Mouse (Mus musculus) right cerebral cortex, adult 2 months (tissue): ENCODE measurements at regions not wholly inside any gene's neighbourhood (a gene's known extent, or its start where the extent isn't known, plus 50 kb on each side); places are given as distances from the start of the nearest gene placed in this dataset.

Experiments used
- DNase-seq, 2 experiments: peaks; one replicate each; pipeline ENCODE4 v3.0.0; 2021 to 2022; ENCODE audit warnings: low spot score in 2 of 2

DNA sequence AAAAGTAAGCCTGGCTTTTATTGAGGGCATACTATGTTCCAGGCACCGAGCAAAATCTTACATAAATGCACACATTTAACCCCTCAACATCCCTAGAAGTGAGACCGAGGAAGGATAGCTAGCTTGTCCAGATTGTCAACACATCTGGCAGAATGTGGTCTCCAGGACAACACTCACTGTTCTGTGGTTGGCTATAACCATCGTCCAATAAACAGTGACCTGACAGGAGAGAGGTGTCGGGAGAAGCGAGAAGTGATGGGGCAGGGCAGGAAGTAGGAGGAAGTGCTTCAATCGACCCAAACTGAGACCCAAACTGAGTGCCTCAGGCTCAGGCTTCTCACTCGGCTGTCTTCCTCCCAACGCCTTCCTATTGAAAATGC, 70.8 kb upstream of the Picalm start:
- DNase-seq = no peak

DNA sequence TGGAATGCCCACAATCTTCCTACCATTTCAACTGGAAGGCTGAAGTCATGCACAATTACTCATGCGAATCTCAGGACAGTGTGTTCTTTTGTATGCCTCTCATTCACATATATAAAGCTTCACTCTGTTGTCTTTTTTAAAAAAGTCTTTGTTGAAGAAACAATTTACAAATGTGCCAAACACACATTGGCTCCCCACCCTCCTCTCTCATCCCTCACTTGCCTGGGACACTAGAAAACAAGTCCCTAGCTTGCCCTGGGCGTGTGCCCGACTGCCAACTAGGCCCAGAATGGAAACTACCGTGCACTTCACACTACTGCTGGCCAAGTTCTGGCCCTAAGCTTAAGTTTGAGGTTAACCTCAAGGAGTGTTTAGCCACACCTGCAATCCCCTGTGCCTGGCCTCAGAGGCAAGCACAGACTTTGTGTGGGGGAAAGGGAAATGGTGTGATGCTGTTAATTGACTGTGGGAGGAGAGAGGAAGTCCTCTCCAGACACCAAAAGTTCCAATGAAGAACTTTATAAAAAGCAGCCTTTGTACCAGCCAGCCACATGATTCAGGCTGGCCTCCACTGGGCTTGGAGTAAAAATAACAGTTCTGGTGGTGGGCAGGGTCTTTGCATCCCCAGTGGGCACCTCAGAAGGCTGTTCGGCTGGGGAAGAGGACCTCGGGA, 70.2 kb upstream of the Picalm start:
- DNase-seq = peak in 1 of 2 experiments; percentile 53

- no peak for DNase-seq
Measured at GRCm38 (mm10) chr7:90060343-90061175, 69.5 kb upstream of the Picalm start.

GRCm38 (mm10) chr7:90061701-90062100, 68.3 kb upstream of the Picalm start:
- DNase-seq = no peak

- DNase-seq = no peak
Measured at GRCm38 (mm10) chr7:90062874-90063273, 67.1 kb upstream of the Picalm start.

DNA sequence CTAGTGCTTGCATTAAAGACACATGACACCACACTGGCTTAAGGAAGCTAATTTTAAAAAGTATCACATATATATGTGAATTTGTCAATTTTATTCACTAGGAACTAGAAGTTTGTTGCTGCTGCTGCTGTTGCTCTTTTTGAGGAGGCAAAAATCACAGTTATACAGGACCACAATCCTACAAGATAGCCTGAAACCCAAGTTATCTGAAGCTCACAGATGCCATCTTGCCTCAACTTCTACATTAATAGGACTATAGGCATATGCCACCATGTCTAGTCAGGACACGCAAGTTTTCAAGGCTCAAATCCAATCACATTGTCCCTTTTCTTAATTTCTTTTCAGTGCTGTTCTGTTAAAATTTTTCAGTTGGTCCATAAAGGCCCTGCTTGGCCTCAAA, 65.8 kb upstream of the Picalm start:
- no peak for DNase-seq

- no peak for DNase-seq
Measured at GRCm38 (mm10) chr7:90065269-90065955, 64.6 kb upstream of the Picalm start.

DNA sequence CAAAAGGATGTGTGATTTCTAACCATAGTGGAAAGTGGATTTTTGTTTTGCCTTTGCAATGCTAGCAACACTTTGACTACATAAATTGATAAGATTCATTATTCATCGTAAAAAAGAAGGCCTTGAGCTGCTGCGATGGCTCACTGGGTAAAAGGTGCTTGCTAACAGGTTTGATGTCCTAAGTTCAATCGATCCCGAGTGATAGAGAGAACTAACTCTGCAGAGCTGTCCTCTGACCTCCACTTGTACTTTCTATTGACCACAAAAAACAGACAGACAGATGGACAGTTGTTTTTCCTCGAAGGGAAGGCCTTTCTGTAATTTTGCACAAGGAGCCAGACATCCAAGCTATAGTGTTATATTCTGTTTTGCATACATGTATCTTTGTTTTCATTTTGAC, 63.7 kb upstream of the Picalm start:
- no peak for DNase-seq

DNA sequence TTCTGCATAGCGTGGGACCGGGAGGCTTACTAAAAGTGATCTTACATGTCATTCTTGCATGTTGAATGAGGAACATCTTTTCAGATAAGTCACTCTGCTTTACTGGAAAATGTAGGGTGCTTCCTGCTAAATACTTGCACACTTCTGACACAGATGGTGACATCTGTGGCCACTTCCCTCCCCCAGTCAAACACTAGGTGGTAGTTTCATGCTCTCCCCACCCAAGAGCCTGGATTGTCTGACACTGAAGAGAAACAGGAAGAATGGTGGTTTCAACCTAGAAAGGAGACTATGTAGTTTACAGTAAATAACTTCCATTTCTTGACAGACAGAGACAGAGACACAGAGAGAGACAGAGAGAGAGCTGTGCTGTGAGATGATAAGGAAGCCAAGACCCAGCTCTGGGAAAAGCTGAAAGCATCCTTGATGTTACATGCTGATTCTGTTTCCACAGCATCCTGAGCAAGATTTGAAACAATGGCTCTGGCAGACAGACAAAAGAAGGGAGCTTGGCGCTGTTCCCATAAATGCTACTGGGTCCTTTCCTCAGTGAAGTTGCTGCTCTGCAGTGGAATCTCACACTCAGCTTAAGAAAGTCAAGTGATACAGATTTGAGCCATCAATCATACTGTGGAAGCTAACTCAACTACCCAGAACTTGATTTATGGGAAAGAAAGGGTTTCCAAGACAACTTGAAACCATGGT, 61.9 kb upstream of the Picalm start:
- DNase-seq = no peak

DNA sequence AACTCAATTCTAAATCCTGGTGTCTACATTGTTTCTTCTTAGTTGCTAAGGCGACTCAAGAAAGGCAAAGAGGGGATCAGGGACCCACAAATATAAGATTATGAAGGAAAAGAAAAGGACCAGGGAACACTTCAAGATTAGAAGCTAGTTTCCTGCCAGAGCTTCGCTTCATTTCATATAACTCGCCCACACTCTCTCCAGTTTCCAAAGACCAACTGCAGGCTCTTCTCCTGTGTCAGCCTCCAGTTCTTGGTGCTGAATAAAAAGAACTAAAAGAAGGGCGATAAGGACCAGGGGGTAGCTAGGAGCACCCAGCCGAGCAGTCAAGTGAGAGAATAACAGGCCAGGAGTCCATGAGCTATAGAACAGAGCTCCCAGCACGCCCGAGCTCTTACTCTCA, 59.7 kb upstream of the Picalm start:
- DNase-seq = peak in 1 of 2 experiments; percentile 24

DNA sequence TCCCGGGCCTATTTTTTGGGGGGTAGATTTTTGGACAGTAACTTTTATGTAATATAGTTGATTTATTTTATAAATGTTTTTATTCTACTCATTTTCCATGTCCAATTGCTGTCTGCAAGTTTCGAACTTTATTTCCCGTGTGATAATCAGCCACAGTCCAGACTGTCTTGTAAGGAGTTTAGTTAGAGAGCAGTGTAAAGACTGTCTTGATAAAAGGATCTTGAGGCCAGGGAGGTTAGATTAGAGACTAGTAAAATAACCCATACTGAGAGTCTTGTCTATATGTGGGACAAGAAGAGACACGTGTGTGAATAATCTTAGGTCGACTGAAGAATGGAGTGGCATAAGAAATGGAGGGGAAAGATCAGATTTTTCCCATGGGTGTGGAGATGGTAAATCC, 56.1 kb upstream of the Picalm start:
- no peak for DNase-seq

DNA sequence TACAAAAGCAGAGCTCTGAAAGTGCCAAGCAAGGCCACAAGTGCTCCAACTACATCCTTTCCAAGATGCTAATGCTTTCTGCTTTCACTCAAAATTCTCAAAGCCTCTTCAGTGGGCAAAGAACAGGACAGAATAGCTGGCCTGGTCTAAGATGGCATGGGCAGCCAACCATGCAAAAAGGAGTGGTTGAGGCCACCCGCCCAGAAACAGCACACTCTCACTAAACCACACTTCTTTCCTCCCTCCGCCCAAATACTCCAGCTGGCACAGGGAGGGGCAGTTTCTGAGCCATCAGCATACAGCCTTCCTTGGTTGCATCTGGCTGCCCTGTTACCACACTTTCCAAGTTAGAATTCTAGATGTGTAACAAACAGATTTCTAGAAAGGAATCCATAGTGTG, 55.4 kb upstream of the Picalm start:
- DNase-seq = no peak

- no peak for DNase-seq
Measured at GRCm38 (mm10) chr7:90077565-90077964, 52.4 kb upstream of the Picalm start.

DNA sequence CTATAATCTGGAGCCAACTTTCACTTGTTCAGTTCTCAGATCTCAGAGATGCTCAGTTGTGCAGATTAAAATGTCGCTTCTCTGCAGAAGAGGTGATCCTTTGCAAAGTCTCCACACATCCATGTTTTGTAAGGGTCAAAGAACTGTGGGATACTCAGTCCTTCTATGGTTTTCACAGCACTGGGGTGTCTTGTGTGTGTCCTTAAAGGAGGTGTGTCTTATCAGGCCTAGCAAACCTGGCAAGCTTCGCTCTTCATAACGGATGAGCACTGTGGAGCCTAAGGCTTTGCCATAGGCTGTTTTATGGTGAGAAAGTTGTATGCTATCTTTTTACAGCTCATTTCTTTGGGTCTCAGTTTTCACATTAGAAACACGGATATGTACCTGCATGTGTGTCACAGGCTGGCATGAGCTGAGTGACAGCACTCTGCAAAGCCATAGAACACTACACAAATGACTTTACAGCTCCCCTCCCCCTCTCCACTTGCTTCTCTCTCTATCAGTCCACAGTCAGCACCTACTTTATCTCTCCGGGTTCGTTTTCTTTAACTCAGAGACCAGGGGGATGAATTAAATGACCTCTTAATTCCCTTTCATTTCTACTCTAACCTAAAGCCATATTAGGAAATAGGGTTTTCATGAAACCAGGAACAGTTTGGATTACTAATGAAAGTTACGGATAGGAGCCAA, 49.8 kb upstream of the Picalm start:
- no peak for DNase-seq
